Mouse (Mus musculus): Measurements from ENCODE around the gene BC067074. TPM values are rescaled to one million over a fixed set of nuclear protein-coding genes. Genes with fewer than 3 reads are reported as not detected.

Gene BC067074
- total and polyA plus RNA-seq, 3 experiments, result not detected

- Histone ChIP-seq H3K36me3 (ENCODE audit: control insufficient read depth in 1 of 2, insufficient read depth in 2 of 2, low read length in 2 of 2) (no peaks in the 10 kb centered on the region), H3K27me3 (ENCODE audit: control insufficient read depth in 1 of 2, insufficient read depth in 2 of 2, low read length in 2 of 2) (no peaks in the 10 kb centered on the region), H3K27ac (ENCODE audit: control insufficient read depth, low read depth, low read length) (no peak overlapping the region), H3K79me2 (ENCODE audit: control insufficient read depth, insufficient read depth, low read length, poor library complexity) (no peaks in the 10 kb centered on the region), H3K9ac (ENCODE audit: control insufficient read depth, low read depth, low read length, poor library complexity, severe bottlenecking) (no peak overlapping the region), H3K9me3 (replicated peaks; ENCODE audit: insufficient read depth, low read length) (no peaks in the 10 kb centered on the region), H3K4me1 (ENCODE audit: control insufficient read depth in 1 of 2, insufficient read depth in 2 of 2, low read length in 2 of 2) (no peaks in the 10 kb centered on the region), H3K4me3 (ENCODE audit: control insufficient read depth in 1 of 2, insufficient read depth in 1 of 2, low read depth in 2 of 2, low read length in 2 of 2) (no peak overlapping the region)
- DNase-seq (ENCODE audit: low read depth, low spot score), result no peak
- no peak for TF ChIP-seq MEF2A (IDR thresholded peaks at IDR 0.05; ENCODE audit: extremely low read depth, insufficient replicate concordance, low read depth, low read length, poor library complexity, severe bottlenecking)
- no peak for TF ChIP-seq TCF12 (IDR thresholded peaks at IDR 0.05; ENCODE audit: low read depth, low read length)
- TF ChIP-seq RAD21 (IDR thresholded peaks at IDR 0.05; ENCODE audit: low read depth, low read length), result no peak
- TF ChIP-seq MAFK (IDR thresholded peaks at IDR 0.05; ENCODE audit: borderline replicate concordance, low read depth, low read length), result no peak
- TF ChIP-seq CTCF (IDR thresholded peaks at IDR 0.05 in 2 of 3, conservative IDR thresholded peaks at IDR 0.05 in 1 of 3; ENCODE audit: control insufficient read depth in 1 of 3, insufficient read depth in 1 of 3, low read depth in 2 of 3, low read length in 3 of 3, poor library complexity in 1 of 3, severe bottlenecking in 1 of 3), result no peak
- TF ChIP-seq POLR2AphosphoS5 (IDR thresholded peaks at IDR 0.05; ENCODE audit: borderline replicate concordance, low read depth, low read length), result no peak
- no peak for TF ChIP-seq MAX (IDR thresholded peaks at IDR 0.05; ENCODE audit: low read length)
- TF ChIP-seq USF1 (IDR thresholded peaks at IDR 0.05; ENCODE audit: low read depth, low read length), result no peak
- no peak for TF ChIP-seq SIN3A (IDR thresholded peaks at IDR 0.05; ENCODE audit: low read length)
- TF ChIP-seq GATA1 (IDR thresholded peaks at IDR 0.05; ENCODE audit: low read depth, low read length), result no peak
- no peak for TF ChIP-seq ZMIZ1 (IDR thresholded peaks at IDR 0.05; ENCODE audit: low read depth, low read length)
- TF ChIP-seq UBTF (IDR thresholded peaks at IDR 0.05; ENCODE audit: borderline replicate concordance, insufficient read depth, low read depth, low read length), result no peak
- TF ChIP-seq NELFE (IDR thresholded peaks at IDR 0.05; ENCODE audit: low read depth, low read length), result no peak
- no peak for TF ChIP-seq HCFC1 (IDR thresholded peaks at IDR 0.05; ENCODE audit: low read depth, low read length)
- TF ChIP-seq ZKSCAN1 (IDR thresholded peaks at IDR 0.05; ENCODE audit: low read depth, low read length), result no peak
- TF ChIP-seq POLR2A (IDR thresholded peaks at IDR 0.05; ENCODE audit: control insufficient read depth in 1 of 2, insufficient read depth in 1 of 2, low read depth in 1 of 2, low read length in 2 of 2, poor library complexity in 1 of 2), result no peak
- TF ChIP-seq GABPA (IDR thresholded peaks at IDR 0.05; ENCODE audit: low read depth, low read length), result no peak
These were observed 49.5 kb downstream of the BC067074 start for GRCm38 (mm10) chr13:113342355-113342919.

GRCm38 (mm10) chr13:113350743-113351430 lies 57.9 kb downstream of the BC067074 start:
- Histone ChIP-seq H3K4me3 (ENCODE audit: control insufficient read depth in 1 of 2, insufficient read depth in 1 of 2, low read depth in 2 of 2, low read length in 2 of 2) (no peak overlapping the region), H3K79me2 (ENCODE audit: control insufficient read depth, insufficient read depth, low read length, poor library complexity) (no peaks in the 10 kb centered on the region), H3K27me3 (ENCODE audit: control insufficient read depth in 1 of 2, insufficient read depth in 2 of 2, low read length in 2 of 2) (no peaks in the 10 kb centered on the region), H3K9ac (ENCODE audit: control insufficient read depth, low read depth, low read length, poor library complexity, severe bottlenecking) (no peak overlapping the region), H3K27ac (ENCODE audit: control insufficient read depth, low read depth, low read length) (no peak overlapping the region), H3K9me3 (replicated peaks; ENCODE audit: insufficient read depth, low read length) (no peaks in the 10 kb centered on the region), H3K4me1 (ENCODE audit: control insufficient read depth in 1 of 2, insufficient read depth in 2 of 2, low read length in 2 of 2) (no peaks in the 10 kb centered on the region), H3K36me3 (ENCODE audit: control insufficient read depth in 1 of 2, insufficient read depth in 2 of 2, low read length in 2 of 2) (no peaks in the 10 kb centered on the region)
- no peak for DNase-seq (ENCODE audit: low read depth, low spot score)
- TF ChIP-seq CHD2 (IDR thresholded peaks at IDR 0.05; ENCODE audit: low read length) (no peak), POLR2AphosphoS2 (IDR thresholded peaks at IDR 0.05; ENCODE audit: low read length) (no peak), MAX (IDR thresholded peaks at IDR 0.05; ENCODE audit: low read length) (no peak), MAZ (IDR thresholded peaks at IDR 0.05; ENCODE audit: low read depth, low read length) (no peak), HCFC1 (IDR thresholded peaks at IDR 0.05; ENCODE audit: low read depth, low read length) (no peak), USF2 (IDR thresholded peaks at IDR 0.05; ENCODE audit: borderline replicate concordance in 1 of 2, insufficient read depth in 1 of 2, low read depth in 1 of 2, low read length in 2 of 2) (no peak), ELF1 (IDR thresholded peaks at IDR 0.05; ENCODE audit: low read depth, low read length) (no peak), MYC (IDR thresholded peaks at IDR 0.05; ENCODE audit: low read depth, low read length) (no peak), MEF2A (IDR thresholded peaks at IDR 0.05; ENCODE audit: extremely low read depth, insufficient replicate concordance, low read depth, low read length, poor library complexity, severe bottlenecking) (no peak), RAD21 (IDR thresholded peaks at IDR 0.05; ENCODE audit: low read depth, low read length) (no peak), GATA1 (IDR thresholded peaks at IDR 0.05; ENCODE audit: low read depth, low read length) (no peak), TAL1 (IDR thresholded peaks at IDR 0.05; ENCODE audit: low read length) (no peak), ZMIZ1 (IDR thresholded peaks at IDR 0.05; ENCODE audit: low read depth, low read length) (no peak), KAT2A (conservative IDR thresholded peaks at IDR 0.05; ENCODE audit: low read depth, low read length) (no peak), UBTF (IDR thresholded peaks at IDR 0.05; ENCODE audit: borderline replicate concordance, insufficient read depth, low read depth, low read length) (no peak), SMC3 (IDR thresholded peaks at IDR 0.05; ENCODE audit: low read depth, low read length) (no peak), EP300 (IDR thresholded peaks at IDR 0.05; ENCODE audit: low read depth in 1 of 2, low read length in 2 of 2) (no peak)
